Mouse (Mus musculus) liver, embryonic 14.5 days (tissue): ENCODE results near the gene Hectd4.

Source experiments
- CTCF ChIP-seq: IDR thresholded peaks from 2 replicates; pipeline ENCODE4 v1.5.1; 2016; ENCODE audit warnings: antibody characterized with exemption, low read depth, control low read depth
- EP300 ChIP-seq: IDR thresholded peaks from 2 replicates; pipeline ENCODE4 v1.6.1; 2016; ENCODE audit warnings: antibody characterized with exemption, low read depth

DNA sequence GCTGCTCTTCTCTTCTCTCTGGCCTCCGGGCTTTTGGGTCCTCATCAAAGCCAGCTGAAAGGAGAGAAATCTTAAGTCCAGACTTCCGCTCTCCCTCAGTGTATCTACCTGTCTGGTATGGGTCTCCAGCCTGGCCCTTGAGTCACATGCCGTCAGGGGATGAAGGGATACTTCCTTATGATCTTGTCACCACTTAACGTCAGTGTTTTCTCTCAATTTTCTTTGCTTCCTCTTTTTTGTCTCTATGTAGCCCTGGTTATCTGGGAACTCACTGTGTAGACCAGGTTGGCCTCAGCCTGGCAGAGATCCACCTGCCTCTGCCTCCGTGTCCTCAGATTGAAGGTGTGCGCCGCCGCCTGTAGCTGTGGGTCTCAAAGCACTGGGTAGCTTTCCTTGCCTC is 124.0 kb downstream of the Hectd4 start:
- no peak for TF ChIP-seq EP300
- no peak for TF ChIP-seq CTCF
